Mouse (Mus musculus) liver, adult 2 months (tissue): ENCODE data around the gene Tnik.

Experiments used
- CTCF ChIP-seq: fragments of 200-500 bp; IDR thresholded peaks from 2 replicates; pipeline ENCODE4 v1.5.1; 2011; ENCODE audit warnings: low read depth, low read length, control low read depth
- POLR2A ChIP-seq: fragments of 200-500 bp; IDR thresholded peaks from 2 replicates; pipeline ENCODE4 v1.6.1; 2011; ENCODE audit warnings: low read length, control low read depth; ENCODE audit not compliant: insufficient read depth; ENCODE audit errors: extremely low read depth

DNA sequence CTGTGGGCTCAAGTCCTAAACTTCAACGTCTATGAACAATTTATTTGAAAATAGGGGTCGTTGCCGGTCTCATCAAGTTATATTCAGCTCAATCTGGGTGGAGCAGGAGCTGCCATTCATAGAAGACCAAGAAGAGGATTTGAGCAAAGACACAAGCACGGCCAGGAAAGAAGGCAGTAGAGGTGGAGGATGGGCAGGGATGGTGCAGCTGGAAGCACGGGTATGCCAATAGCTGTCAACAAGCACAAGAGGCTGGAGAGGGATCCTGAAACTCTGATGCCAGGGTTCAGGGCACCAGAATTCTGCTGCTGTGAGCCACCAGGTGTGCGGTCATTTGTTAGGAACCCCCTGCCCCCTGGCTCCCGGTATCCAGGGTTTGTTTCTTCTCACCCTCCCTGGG, 43.5 kb upstream of the Tnik start:
- TF ChIP-seq POLR2A (no peak), CTCF (no peak)
